Mouse (Mus musculus) right cerebral cortex, adult 2 months (tissue): Measurements from ENCODE around the gene Cdh15.

Experiments
- DNase-seq, 2 experiments: peaks; one replicate each; pipeline ENCODE4 v3.0.0; 2021 to 2022; ENCODE audit warnings: low spot score in 2 of 2

The Cdh15 gene

DNA sequence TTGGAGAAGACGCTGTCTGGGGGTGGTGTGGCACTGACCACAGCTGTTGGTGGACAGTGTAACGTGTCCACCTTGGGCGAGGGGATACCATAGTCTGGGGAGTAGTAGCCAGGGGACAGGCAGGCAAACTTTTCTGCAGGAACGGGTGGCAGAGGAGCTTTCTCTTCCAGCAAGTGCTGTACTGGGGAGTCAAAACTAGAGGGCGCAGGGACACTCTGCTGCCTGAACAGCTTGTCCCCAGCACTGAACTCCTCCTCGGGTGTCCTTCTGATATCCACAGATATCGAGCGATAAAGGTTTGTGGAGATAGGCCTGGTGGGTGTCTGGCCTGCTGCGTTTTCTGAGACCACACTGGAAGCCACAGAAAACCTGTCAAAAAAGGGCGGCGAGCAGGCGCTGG is 43.7 kb downstream of the Cdh15 start:
- DNase-seq = no peak

GRCm38 (mm10) chr8:122893451-122893850 is 45.7 kb downstream of the Cdh15 start:
- DNase-seq = no peak

DNA sequence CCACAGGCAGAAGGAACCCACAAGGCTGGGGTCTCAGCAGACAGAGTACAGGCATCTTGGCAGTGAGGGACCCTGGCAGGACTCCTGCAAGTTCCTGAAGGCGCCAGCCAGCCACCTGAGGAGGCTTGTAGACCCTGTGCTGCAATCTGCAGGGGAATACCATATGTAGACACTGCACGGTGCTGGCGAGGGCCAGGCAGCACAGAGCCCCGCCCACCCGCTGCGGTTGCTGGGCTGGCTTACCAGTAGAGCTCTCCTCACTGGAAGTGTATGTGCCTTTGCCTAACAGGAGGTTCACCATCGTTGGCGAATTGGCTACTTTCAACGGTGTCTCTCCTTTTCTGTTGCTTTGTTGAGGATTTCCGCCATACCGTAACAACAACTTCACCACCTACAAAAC is 48.6 kb downstream of the Cdh15 start:
- DNase-seq = no peak

DNA sequence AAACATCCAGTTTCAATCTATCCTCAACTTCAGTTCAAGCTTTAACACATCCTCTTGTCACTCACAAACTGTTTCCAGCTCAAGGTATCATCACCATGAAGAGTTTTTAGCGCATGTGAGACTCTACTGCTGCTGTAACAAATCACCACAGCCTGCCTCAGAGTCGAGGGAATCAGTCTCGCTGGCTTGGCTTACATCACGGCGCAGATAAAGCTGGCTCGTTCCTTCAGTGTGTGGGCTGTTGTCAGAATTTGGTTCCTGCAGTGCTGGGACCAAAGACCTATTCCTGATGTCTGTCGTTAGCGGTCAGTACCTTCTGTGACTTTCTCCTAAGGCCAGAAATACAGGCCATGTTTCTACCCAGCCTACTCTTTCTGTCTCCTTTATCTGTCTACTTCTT is 49.4 kb downstream of the Cdh15 start:
- DNase-seq = peak in 1 of 2 experiments; percentile 47

GRCm38 (mm10) chr8:122898018-122898417 is 50.3 kb downstream of the Cdh15 start:
- DNase-seq = no peak

- DNase-seq = no peak
Measured at GRCm38 (mm10) chr8:122898473-122898872, 50.7 kb downstream of the Cdh15 start.

GRCm38 (mm10) chr8:122899085-122899484 is 51.3 kb downstream of the Cdh15 start:
- DNase-seq = no peak

DNA sequence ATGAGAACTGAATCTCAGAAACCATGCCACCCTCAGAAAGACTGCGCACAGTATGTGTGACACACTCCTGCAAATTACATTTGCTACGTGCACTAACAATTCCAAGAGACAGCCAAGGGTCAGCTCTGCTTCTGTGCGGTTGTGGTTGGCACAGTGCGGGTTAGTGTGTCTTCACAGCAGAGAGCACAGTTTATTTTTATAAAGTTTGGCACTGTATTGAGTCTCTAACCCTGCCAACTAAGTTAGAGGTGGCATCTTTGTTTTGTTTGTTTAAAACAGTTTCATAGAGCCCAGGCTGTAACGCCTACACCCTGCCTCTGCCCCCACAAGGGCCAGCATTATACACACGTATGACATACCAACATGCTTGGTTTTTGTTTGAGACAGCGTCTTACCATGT is 53.7 kb downstream of the Cdh15 start:
- DNase-seq = no peak

GRCm38 (mm10) chr8:122901892-122902515 is 54.2 kb downstream of the Cdh15 start:
- peak in 1 of 2 experiments; percentile 34 for DNase-seq

DNA sequence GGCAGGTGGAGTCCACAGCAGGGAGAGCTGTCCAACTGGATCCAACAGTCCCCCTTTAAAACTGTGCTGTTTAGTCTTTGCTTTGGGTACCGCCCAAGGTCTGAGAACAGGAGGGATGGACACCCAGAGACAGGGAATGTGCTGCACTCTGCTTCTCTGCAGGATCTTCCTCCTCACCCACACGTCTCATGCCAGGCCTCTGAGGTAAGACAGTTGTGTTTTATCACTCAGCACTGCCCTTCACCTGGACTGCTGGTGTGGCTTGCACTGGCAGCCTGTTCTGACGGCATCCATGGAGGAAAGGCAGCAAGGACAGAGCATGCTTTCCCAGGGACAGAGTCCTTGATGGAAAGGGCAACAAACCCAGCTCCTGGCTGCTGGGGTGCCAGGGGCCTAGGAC is 54.8 kb downstream of the Cdh15 start:
- no peak for DNase-seq

GRCm38 (mm10) chr8:122903002-122903401 is 55.2 kb downstream of the Cdh15 start:
- DNase-seq = no peak

DNA sequence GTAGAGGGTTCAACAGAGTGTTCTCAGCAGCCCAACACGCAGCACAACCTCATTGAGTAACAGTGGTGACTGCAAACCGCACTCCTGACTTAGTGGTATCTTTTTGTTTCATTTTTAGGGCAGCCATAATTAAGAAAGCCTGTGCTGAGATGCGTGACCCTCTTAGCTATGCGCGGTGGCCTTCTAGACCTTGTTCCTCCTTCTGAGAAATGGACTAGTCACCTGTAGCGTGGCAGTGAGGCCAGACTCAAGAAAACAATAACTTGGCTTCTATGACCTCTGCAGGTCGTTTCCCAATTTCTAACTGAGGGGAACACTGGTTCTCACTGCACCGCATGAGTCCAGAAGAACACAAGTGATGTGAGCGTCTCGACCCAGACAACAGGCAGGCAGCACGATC is 56.7 kb downstream of the Cdh15 start:
- no peak for DNase-seq

DNA sequence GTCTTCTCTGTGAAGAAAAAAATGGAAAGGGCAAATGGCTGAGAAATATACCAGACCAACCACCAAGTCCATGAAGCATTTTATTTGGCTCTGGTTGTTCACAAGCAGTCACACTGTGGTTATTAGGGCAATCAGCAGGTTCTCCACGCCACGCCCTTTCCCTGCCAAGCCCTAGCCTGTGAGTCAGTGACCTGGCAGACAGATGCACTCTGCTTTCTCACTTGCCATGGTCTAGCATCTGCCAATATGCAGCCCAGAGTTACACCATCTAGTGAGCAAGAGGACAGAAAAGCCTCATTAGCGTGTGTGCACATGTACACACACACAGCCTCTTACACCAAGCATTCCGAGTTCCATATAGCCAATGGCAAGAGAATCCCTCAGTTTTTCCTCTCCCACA is 57.6 kb downstream of the Cdh15 start:
- DNase-seq = no peak

GRCm38 (mm10) chr8:122906463-122907021 is 58.8 kb downstream of the Cdh15 start:
- DNase-seq = peak; percentile 93 to 94

DNA sequence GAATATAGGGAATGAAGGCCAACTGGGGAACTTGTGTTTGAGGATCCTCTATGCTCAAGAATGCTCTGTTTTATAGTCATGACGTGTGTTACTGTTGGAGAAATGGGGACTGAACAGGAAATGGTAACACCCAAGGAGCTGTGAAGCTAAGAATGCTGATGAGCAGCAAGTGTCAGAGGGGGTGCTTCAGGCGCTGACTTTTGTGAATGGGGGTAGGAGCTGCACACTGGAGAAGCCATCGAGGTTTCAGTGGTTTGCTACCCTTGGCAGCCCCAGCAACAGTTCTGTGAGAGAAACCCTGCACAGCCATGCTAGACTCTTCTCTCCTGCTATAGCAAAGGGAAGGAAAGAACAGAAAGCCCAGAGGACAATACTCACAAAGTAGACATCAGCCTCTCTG is 64.4 kb downstream of the Cdh15 start:
- no peak for DNase-seq

DNA sequence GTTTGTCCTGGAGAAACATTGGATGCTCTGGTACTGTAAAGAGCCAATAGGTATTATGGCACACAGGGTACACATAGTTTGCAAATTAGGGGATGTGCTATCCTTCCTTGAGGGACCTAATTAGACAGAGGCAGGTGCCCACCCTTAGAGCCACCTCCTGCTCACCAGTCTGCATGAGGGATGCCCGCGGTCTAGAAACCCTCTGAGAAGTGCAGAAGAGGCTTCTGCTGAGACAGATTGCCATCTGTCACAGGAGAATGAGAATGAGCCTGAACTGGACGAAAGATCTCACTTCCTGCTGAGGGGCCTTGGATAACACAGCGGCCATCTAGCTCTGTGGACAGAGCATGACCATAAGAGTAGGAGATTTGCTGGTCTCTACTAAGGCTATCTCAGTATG is 65.1 kb downstream of the Cdh15 start:
- DNase-seq = no peak

- DNase-seq = no peak
Measured at GRCm38 (mm10) chr8:122916766-122917165, 69.0 kb downstream of the Cdh15 start.
